Comparison of ENCODE assay signal across 16 mouse cellular contexts in the genomic region with DNA sequence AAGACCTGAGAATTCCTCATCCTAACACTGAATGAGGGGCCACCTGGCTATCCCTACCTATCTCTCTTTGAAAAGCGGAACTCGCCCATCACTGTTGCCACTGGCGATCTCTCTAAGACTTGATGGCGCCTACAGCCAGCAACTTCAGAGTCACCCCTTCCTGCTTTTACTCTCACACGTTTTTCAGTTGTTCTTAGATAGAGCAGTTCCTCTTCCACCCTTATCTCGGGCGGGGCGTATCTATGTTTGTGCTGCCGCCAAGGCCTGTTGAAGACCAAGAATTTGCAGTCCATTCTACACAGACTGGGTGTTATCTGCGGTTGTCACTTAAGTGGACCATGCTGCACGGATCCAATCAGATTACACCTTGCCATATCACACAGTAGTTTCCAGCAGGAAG.
A peak's percentile ranks its signal among the peaks of the same experiment; 100 is the strongest.
DNase-seq lines count a peak whose midpoint lies in the region; ATAC-seq lines count a peak whose summit lies in the region.
"Had no signal": no experiment of that assay in that cellular context is flagged by ENCODE, and none has a peak within 500 bp of the region (broad histone marks: within the 10 kb centered on the region; RNA-seq: fewer than 3 reads in every experiment).

No protein-coding gene starts in this region.

- peak; percentile 85 for DNase-seq in heart, embryonic 10.5 days (ENCODE audit: low spot score)
- no peak for DNase-seq in heart, postnatal 25 days (ENCODE audit: low spot score)
- peak; percentile 18 for DNase-seq in ovary, postnatal 36 days (ENCODE audit: low spot score)
- no peak for DNase-seq in ovary, postnatal 10 days (ENCODE audit: low spot score)
- DNase-seq in liver, embryonic 11.5 days (ENCODE audit: low spot score): no peak
- DNase-seq in thymus, postnatal 14 days: no peak
- DNase-seq in spleen, postnatal 14 days (ENCODE audit: low spot score in 2 of 2): no peak
- DNase-seq: adrenal gland, postnatal 14 days; cerebellum, postnatal 10 days; gastrocnemius, postnatal 25 days; kidney, postnatal 14 days; thymus, postnatal 36 days had no signal

- H3K9me3 ChIP-seq in heart, embryonic 10.5 days: no peaks in the 10 kb centered on the region
- H3K9me3 ChIP-seq in liver, embryonic 11.5 days (ENCODE audit: control insufficient read depth, low read length): no peaks in the 10 kb centered on the region
- no peaks in the 10 kb centered on the region for H3K9me3 ChIP-seq in stomach, embryonic 16.5 days (replicated peaks; ENCODE audit: control insufficient read depth, low read length)
- H3K9me3 ChIP-seq: hindbrain, embryonic 10.5 days; limb, embryonic 10.5 days had no signal

- peaks cover 46% of the 10 kb centered on the region for H3K36me3 ChIP-seq in heart, embryonic 10.5 days
- H3K36me3 ChIP-seq in liver, embryonic 11.5 days (ENCODE audit: control insufficient read depth, insufficient read depth, low read length): no peaks in the 10 kb centered on the region
- no peaks in the 10 kb centered on the region for H3K36me3 ChIP-seq in stomach, embryonic 16.5 days (ENCODE audit: control insufficient read depth, insufficient read depth, low read length)
- H3K36me3 ChIP-seq: limb, embryonic 10.5 days had no signal

- no peak overlapping the region for H3K9ac ChIP-seq in liver, embryonic 11.5 days (ENCODE audit: low read depth, low read length)
- no peak overlapping the region for H3K9ac ChIP-seq in stomach, embryonic 16.5 days (ENCODE audit: low read length)

- 12% methylated on average over 11 of the region's 11 CpGs for WGBS in heart, embryonic 10.5 days
- 19% methylated on average over 11 of the region's 11 CpGs for WGBS in liver, embryonic 11.5 days
- 56% methylated on average over 11 of the region's 11 CpGs for WGBS in stomach, embryonic 16.5 days

- ATAC-seq in liver, embryonic 11.5 days (replicated peaks; ENCODE audit: low FRiP score): peak; percentile 84
- 0 out of 2 replicates have a peak, but pooled peaks have one; percentile 60 for ATAC-seq in stomach, embryonic 16.5 days (ENCODE audit: insufficient read depth, low FRiP score)

- H3K4me2 ChIP-seq in liver, embryonic 11.5 days: peak overlapping the region; percentile 45
- no peak overlapping the region for H3K4me2 ChIP-seq in stomach, embryonic 16.5 days (ENCODE audit: low read depth, low read length)

- no peaks in the 10 kb centered on the region for H3K27me3 ChIP-seq in heart, embryonic 10.5 days (ENCODE audit: insufficient read depth, poor library complexity, severe bottlenecking)
- no peaks in the 10 kb centered on the region for H3K27me3 ChIP-seq in liver, embryonic 11.5 days (replicated peaks; ENCODE audit: control insufficient read depth, insufficient read depth, low read length)
- no peaks in the 10 kb centered on the region for H3K27me3 ChIP-seq in stomach, embryonic 16.5 days (ENCODE audit: control insufficient read depth, insufficient read depth, low read length)

- peaks cover 64% of the 10 kb centered on the region for H3K4me1 ChIP-seq in heart, embryonic 10.5 days
- peaks cover 21% of the 10 kb centered on the region for H3K4me1 ChIP-seq in liver, embryonic 11.5 days (replicated peaks; ENCODE audit: control insufficient read depth, insufficient read depth, low read length)
- H3K4me1 ChIP-seq in stomach, embryonic 16.5 days (ENCODE audit: control insufficient read depth, insufficient read depth, low read length): 0 out of 2 replicates have a peak, but pooled peaks cover 3% of the 10 kb centered on the region
- H3K4me1 ChIP-seq: hindbrain, embryonic 10.5 days had no signal

- H3K4me3 ChIP-seq in heart, embryonic 10.5 days: 0 out of 2 replicates have a peak overlapping the region, but pooled peaks have one; percentile 10
- H3K4me3 ChIP-seq in liver, embryonic 11.5 days (ENCODE audit: low read depth, low read length): no peak overlapping the region
- H3K4me3 ChIP-seq in stomach, embryonic 16.5 days (replicated peaks; ENCODE audit: low read length): no peak overlapping the region
- H3K4me3 ChIP-seq: hindbrain, embryonic 10.5 days; limb, embryonic 10.5 days had no signal

- peak overlapping the region; percentile 57 for H3K27ac ChIP-seq in heart, embryonic 10.5 days
- H3K27ac ChIP-seq in liver, embryonic 11.5 days (ENCODE audit: low read depth, low read length): no peak overlapping the region
- H3K27ac ChIP-seq in stomach, embryonic 16.5 days (ENCODE audit: low read length): no peak overlapping the region
- H3K27ac ChIP-seq: hindbrain, embryonic 10.5 days; limb, embryonic 10.5 days; macrophage had no signal

- intact Hi-C loops in heart, postnatal 25 days (cut with DNase I): no loop called here

Comparison
In these comparisons a context has a peak if more than half of its experiments do, and no peak if none do; other contexts are left out.
1. DNase-seq: peak in heart, embryonic 10.5 days (single experiment) and ovary, postnatal 36 days (single experiment); none in heart, postnatal 25 days (single experiment), ovary, postnatal 10 days (single experiment), liver, embryonic 11.5 days (single experiment), thymus, postnatal 14 days (single experiment) and spleen, postnatal 14 days (0 of 2).